Mouse (Mus musculus) lung, adult 2 months (tissue): ENCODE measurements at regions not wholly inside any gene's neighbourhood (a gene's known extent, or its start where the extent isn't known, plus 50 kb on each side); places are given as distances from the start of the nearest gene placed in this dataset.

ENCODE experiments used
- CTCF ChIP-seq: fragments of 200-500 bp; IDR thresholded peaks from 2 replicates; pipeline ENCODE4 v1.5.1; 2011; ENCODE audit warnings: mild to moderate bottlenecking, low read length, control low read depth; ENCODE audit not compliant: insufficient read depth
- POLR2A ChIP-seq: fragments of 200-500 bp; IDR thresholded peaks from 2 replicates; pipeline ENCODE4 v1.6.1; 2011; ENCODE audit warnings: low read depth, mild to moderate bottlenecking, control low read depth, low read length, borderline replicate concordance; ENCODE audit errors: extremely low read depth

DNA sequence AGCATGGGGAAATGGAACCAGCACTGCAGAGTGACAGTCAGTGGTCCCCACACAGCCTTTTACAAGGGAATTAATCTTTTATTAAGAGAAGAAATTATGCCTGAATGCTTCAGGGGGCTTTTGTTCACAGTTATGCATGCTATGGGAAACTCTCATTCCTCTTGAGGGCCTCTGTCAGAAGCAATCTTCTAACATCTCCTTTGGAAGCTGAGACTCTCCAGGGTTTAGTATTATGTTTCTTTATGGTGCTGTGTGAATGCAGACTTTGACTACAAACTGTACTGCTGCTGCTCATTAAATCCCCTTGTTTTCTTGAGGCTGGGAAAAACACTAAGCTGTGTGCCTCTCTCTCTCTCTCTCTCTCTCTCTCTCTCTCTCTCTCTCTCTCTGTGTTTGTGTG, 413.9 kb downstream of the Btbd3 start:
- TF ChIP-seq CTCF: no peak
- TF ChIP-seq POLR2A: no peak
